Mouse (Mus musculus) granulocyte monocyte progenitor cell, adult 5-6 weeks (primary cell): ENCODE measurements around the gene Zbtb2. TPM values are rescaled to one million over a fixed set of nuclear protein-coding genes. Genes with fewer than 3 reads are reported as not detected.
A peak's percentile ranks its signal among the peaks of the same experiment; 100 is the strongest.

ENCODE experiments used
- ATAC-seq: replicated peaks from 2 replicates; pipeline ENCODE4 v1.8.0; 2016; ENCODE audit warnings: mild to moderate bottlenecking, moderate TSS enrichment, inconsistent platforms; ENCODE audit not compliant: poor library complexity, severe bottlenecking
- total RNA-seq, 2 experiments: library from RNA; stranded (forward) in 1 of 2; stranded (reverse) in 1 of 2; fragments of 200-712, 200-1000 nt in 1 of 2; fragments of >200 nt in 1 of 2; fragmentation: Nextera tagmentation in 1 of 2; gene quantifications; 2 replicates each; pipeline ENCODE4 v1.2.3; 2014 to 2017

Gene Zbtb2
- total RNA-seq, 2 experiments from 2014 or later, result 6.8 to 11.1 TPM

GRCm38 (mm10) chr10:4386609-4387591, 1.0 kb downstream of the Zbtb2 start:
- ATAC-seq, result peak; percentile 82

GRCm38 (mm10) chr10:4384244-4384643, 3.7 kb downstream of the Zbtb2 start:
- no peak for ATAC-seq

GRCm38 (mm10) chr10:4380748-4381147, 7.2 kb downstream of the Zbtb2 start:
- no peak for ATAC-seq

- no peak for ATAC-seq
Measured at GRCm38 (mm10) chr10:4376931-4377330, 11.0 kb downstream of the Zbtb2 start.

GRCm38 (mm10) chr10:4376461-4376860, 11.4 kb downstream of the Zbtb2 start:
- no peak for ATAC-seq

GRCm38 (mm10) chr10:4375267-4375666, 12.6 kb downstream of the Zbtb2 start:
- peak; percentile 61; the same call in 1 of the 2 replicates for ATAC-seq

- no peak for ATAC-seq
Measured at GRCm38 (mm10) chr10:4374734-4375133, 13.2 kb downstream of the Zbtb2 start.

GRCm38 (mm10) chr10:4374239-4374638, 13.7 kb downstream of the Zbtb2 start:
- no peak; the same call in 1 of the 2 replicates for ATAC-seq

GRCm38 (mm10) chr10:4373558-4373957, 14.3 kb downstream of the Zbtb2 start:
- no peak for ATAC-seq

GRCm38 (mm10) chr10:4372011-4372410, 15.9 kb downstream of the Zbtb2 start:
- peak; percentile 54 for ATAC-seq

- ATAC-seq, result no peak
Measured at GRCm38 (mm10) chr10:4370105-4370504, 17.8 kb downstream of the Zbtb2 start.

GRCm38 (mm10) chr10:4364618-4365017, 23.3 kb downstream of the Zbtb2 start:
- no peak for ATAC-seq

GRCm38 (mm10) chr10:4357435-4357834, 30.5 kb downstream of the Zbtb2 start:
- no peak for ATAC-seq

- ATAC-seq, result peak; percentile 65
Measured at GRCm38 (mm10) chr10:4356640-4357039, 31.3 kb downstream of the Zbtb2 start.

GRCm38 (mm10) chr10:4355882-4356451, 31.9 kb downstream of the Zbtb2 start:
- peak; percentile 30; the same call in 1 of the 2 replicates for ATAC-seq

- ATAC-seq, result no peak
Measured at GRCm38 (mm10) chr10:4354371-4355260, 33.3 kb downstream of the Zbtb2 start.

- ATAC-seq, result no peak
Measured at GRCm38 (mm10) chr10:4347591-4347990, 40.3 kb downstream of the Zbtb2 start.

- no peak; the same call in 1 of the 2 replicates for ATAC-seq
Measured at GRCm38 (mm10) chr10:4347136-4347492, 40.8 kb downstream of the Zbtb2 start.

GRCm38 (mm10) chr10:4346489-4347135, 41.3 kb downstream of the Zbtb2 start:
- ATAC-seq, result peak; percentile 100

- ATAC-seq, result peak; percentile 100
Measured at GRCm38 (mm10) chr10:4341430-4341829, 46.5 kb downstream of the Zbtb2 start.
